Mouse (Mus musculus) hindbrain, embryonic 14.5 days (tissue): ENCODE data around the gene Kcnq2. TPM values are rescaled to one million over a fixed set of nuclear protein-coding genes. Genes with fewer than 3 reads are reported as not detected.

ENCODE experiments used
- ATAC-seq: fragments of 200-750 bp; cut with Nextera tagmentation; 2 replicates; pipeline ENCODE4 v1.8.0; 2017; ENCODE audit warnings: moderate number of reproducible peaks, mild to moderate bottlenecking, moderate TSS enrichment, moderate library complexity; ENCODE audit not compliant: low FRiP score
- DNase-seq: peaks from one replicate; pipeline ENCODE4 v3.0.0-alpha.2; 2015; ENCODE audit warnings: low spot score
- H3K27ac ChIP-seq: fragments of 300-500 bp; sonication (generic); 2 replicates; pipeline ENCODE4 v1.5.1; 2014; ENCODE audit warnings: mild to moderate bottlenecking, moderate library complexity
- H3K27me3 ChIP-seq: fragments of 300-500 bp; sonication (generic); 2 replicates; pipeline ENCODE4 v1.6.1; 2014; ENCODE audit warnings: mild to moderate bottlenecking, low read length, mixed read lengths; ENCODE audit not compliant: control insufficient read depth, insufficient read depth
- H3K36me3 ChIP-seq: fragments of 300-500 bp; sonication (generic); replicated peaks from 2 replicates; pipeline ENCODE4 v1.6.1; 2014; ENCODE audit not compliant: control insufficient read depth, insufficient read depth
- H3K4me1 ChIP-seq: fragments of 300-500 bp; sonication (generic); replicated peaks from 2 replicates; pipeline ENCODE4 v1.6.1; 2014; ENCODE audit warnings: antibody characterized with exemption, low read length, mixed read lengths; ENCODE audit not compliant: control insufficient read depth, insufficient read depth
- H3K4me2 ChIP-seq: fragments of 300-500 bp; sonication (generic); replicated peaks from 2 replicates; pipeline ENCODE4 v1.6.1; 2014; ENCODE audit warnings: mild to moderate bottlenecking, moderate library complexity
- H3K4me3 ChIP-seq: fragments of 300-500 bp; sonication (generic); replicated peaks from 2 replicates; pipeline ENCODE4 v1.5.1; 2014; ENCODE audit warnings: mild to moderate bottlenecking, low read length
- H3K9ac ChIP-seq: fragments of 300-500 bp; sonication (generic); 2 replicates; pipeline ENCODE4 v1.6.1; 2014
- H3K9me3 ChIP-seq: fragments of 300-500 bp; sonication (generic); 2 replicates; pipeline ENCODE4 v1.6.1; 2016; ENCODE audit warnings: low read length; ENCODE audit not compliant: control insufficient read depth
- WGBS: fragments of 180-500 bp; shearing (Covaris S2); extraction: QIAGEN DNeasy Blood & Tissue Kit; methylation state at CpG from one replicate; pipeline ENCODE4 v1.1.7; 2014; 5-methylcytosine and 5-hydroxymethylcytosine counted together
- polyA plus RNA-seq: library from polyadenylated mRNA; unstranded; fragments of >200 nt; fragmentation: Nextera tagmentation; extraction: Ambion mirVana; gene quantifications from 2 replicates; pipeline ENCODE4 v1.2.1, GENCODE M21; 2014

The Kcnq2 gene
- polyA plus RNA-seq, 1 experiment from 2014 or later: 55.9 TPM

DNA sequence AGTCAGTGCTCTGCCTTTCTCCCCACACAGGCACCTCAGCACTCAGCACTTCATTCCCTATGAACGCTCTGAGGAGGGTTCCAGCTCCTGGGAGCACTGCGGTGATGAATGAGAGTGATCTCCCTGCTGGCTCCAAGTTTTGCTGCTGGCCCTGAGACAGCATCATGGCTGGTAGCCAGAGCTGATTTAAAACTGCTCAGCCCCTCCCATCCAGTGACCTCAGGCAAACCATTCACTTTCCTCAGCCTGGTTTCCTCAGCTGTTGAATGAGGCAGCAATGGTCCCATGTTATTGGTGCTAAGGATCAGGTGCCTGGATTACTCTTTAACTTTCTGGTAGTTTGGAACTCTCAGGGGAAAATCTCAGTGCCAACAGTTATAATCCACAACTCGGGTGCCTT is 91.7 kb downstream of the Kcnq2 start, which contains the start of gene Chrna4:
Chrna4 (minus strand) TSS at position 110 of the 400 bp plus-strand sequence.
- Histone ChIP-seq H3K4me2 (no peak within 1 kb of the TSS), H3K36me3 (no peaks in the 10 kb centered on the region), H3K9ac (no peak within 1 kb of the TSS), H3K9me3 (no peaks in the 10 kb centered on the region), H3K27me3 (no peaks in the 10 kb centered on the region), H3K4me3 (no peak within 1 kb of the TSS), H3K4me1 (peaks cover 35% of the 10 kb centered on the region), H3K27ac (peak within 1 kb of the TSS; percentile 33)
- 32% methylated on average over 3 of the region's 3 CpGs for WGBS
- ATAC-seq: no peak
- DNase-seq: peak; percentile 66

DNA sequence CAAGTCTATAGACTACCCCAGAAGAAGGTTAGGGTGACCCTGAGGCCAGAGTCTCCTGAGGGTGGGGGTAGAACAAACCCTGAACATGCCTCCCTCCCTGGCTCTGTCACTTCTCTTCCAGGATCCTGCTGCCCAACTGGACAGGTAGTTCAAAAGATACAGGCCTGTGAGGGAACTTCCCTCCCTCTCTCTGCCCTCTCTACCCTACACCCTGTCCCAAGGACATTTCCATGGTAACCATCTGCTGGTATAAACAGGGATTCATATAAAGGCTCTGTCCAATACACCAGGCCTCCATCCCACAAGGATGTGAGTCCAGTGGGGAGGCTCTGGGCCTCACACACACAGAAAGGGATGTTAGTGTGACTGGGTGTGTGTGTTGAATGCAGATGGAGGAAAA is 92.7 kb downstream of the Kcnq2 start:
- H3K27ac ChIP-seq: peak overlapping the region; percentile 33; the same call in 1 of the 2 replicates
- no peak overlapping the region for H3K4me2 ChIP-seq
- ATAC-seq: no peak
- DNase-seq: no peak
- H3K4me3 ChIP-seq: no peak overlapping the region
- H3K4me1 ChIP-seq: peaks cover 39% of the 10 kb centered on the region
- H3K27me3 ChIP-seq: no peaks in the 10 kb centered on the region
- no peaks in the 10 kb centered on the region for H3K36me3 ChIP-seq
- no peak overlapping the region for H3K9ac ChIP-seq
- H3K9me3 ChIP-seq: no peaks in the 10 kb centered on the region

DNA sequence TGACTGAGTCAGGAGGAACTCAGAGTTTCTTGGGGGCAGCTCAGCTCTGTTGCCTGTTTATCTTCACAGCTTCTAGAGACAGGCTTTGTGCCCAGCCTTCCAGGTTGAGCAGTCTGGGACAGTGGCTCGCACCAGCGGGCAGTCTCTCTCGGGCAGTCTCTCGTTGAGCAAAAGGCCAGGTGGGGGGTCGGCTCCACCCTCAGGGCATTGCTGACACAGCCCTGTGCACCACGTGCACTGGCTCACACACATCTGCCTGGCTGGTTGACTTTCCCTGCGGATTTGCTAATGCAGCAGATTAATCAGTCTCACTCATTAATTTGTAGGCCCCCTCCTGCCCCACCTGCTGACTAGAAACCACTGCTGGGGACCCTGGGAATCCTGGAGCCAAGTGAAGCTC is 93.2 kb downstream of the Kcnq2 start:
- Histone ChIP-seq H3K27me3 (no peaks in the 10 kb centered on the region), H3K4me2 (no peak overlapping the region), H3K27ac (no peak overlapping the region), H3K4me3 (no peak overlapping the region), H3K36me3 (no peaks in the 10 kb centered on the region), H3K9ac (no peak overlapping the region), H3K9me3 (no peaks in the 10 kb centered on the region), H3K4me1 (peaks cover 40% of the 10 kb centered on the region)
- peak; percentile 36; the same call in 1 of the 2 replicates for ATAC-seq
- DNase-seq: no peak
- WGBS: 1% methylated on average over 7 of the region's 7 CpGs

DNA sequence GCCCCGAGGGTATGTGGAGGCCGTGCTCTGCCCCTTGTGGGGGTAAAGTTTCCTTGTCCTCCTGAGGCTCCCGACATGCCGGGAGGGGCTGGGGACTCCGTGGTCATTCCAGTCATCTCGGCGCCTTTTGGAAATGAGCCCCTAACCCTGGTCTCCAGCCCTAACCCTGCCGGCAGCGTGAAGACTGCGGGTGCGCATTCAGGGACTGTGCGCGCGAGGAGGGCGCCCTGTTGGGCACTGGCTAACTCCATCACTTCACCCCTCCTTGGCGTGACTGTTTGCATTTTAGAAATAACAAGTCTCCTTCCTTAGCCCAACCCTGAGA is 95.8 kb downstream of the Kcnq2 start:
- Histone ChIP-seq H3K4me1 (peaks cover 38% of the 10 kb centered on the region), H3K27ac (no peak overlapping the region), H3K36me3 (peaks cover 8% of the 10 kb centered on the region; the same call in 1 of the 2 replicates), H3K4me2 (peak overlapping the region; percentile 59), H3K27me3 (no peaks in the 10 kb centered on the region), H3K9me3 (no peaks in the 10 kb centered on the region), H3K9ac (peak overlapping the region; percentile 81), H3K4me3 (peak overlapping the region; percentile 72)
- under 1% methylated on average over 15 of the region's 16 CpGs for WGBS
- DNase-seq (no peak), ATAC-seq (no peak)

DNA sequence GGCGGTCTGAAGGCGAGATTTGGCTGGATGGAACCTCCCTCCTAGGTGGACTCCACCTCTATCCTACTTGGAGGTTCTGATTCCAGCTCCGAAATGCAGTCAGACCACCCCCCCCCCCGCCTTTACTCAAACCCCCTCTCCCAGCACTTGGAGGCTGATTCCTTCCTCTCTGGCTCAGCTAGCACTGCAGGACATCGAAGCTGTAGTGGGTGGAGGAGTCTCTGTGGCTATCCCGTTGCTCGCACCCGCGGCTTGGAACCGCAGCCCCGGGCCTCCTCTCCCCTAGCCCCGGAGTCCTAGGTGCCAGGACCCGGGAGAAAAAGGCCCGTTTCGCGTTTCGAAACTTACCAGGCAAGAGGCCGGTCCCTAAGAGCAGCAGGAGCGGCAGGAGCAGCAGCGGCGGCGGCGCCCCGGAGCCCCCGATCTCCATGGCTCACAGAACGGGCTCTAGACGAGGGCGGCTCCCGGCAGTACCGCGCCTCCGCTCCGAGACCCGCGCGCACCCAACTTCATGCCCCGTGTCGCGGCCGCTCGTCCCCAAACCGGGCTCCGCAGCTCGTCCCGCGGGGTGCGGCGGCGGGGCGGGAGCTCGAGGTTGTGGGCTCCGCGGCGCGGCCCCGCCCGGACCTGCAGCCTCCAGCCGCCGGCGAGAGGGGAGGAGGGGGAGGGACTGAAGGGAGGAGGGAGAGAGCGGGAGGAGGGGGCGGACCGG is 96.3 kb downstream of the Kcnq2 start:
- Histone ChIP-seq H3K27me3 (no peaks in the 10 kb centered on the region), H3K4me3 (peak overlapping the region; percentile 72), H3K9me3 (no peaks in the 10 kb centered on the region), H3K4me2 (peak overlapping the region; percentile 59), H3K4me1 (peaks cover 33% of the 10 kb centered on the region), H3K27ac (peak overlapping the region; percentile 33; the same call in 1 of the 2 replicates), H3K36me3 (peaks cover 11% of the 10 kb centered on the region; the same call in 1 of the 2 replicates), H3K9ac (peak overlapping the region; percentile 81)
- WGBS: under 1% methylated on average over 60 of the region's 63 CpGs
- peak; percentile 43 for DNase-seq
- peak; percentile 28; the same call in 1 of the 2 replicates for ATAC-seq

DNA sequence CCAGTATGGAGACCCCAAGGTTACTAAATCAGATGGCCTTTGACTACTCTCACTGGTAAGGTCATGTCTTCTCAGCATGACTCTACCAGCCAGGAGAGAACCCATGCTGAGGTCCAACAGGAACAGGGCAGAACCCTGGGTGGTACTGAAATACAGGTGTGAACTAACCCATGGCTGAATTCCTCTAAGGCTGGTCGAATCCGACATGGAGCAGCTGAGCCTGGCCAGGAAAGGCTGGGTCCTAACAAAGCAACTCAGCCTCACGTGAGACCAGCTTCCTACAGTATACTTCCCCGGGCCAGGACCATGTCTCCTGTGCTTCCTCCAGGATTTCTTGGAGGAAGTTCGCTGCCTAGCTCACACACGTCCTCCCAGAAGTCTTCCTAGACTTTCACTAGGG is 98.5 kb downstream of the Kcnq2 start:
- Histone ChIP-seq H3K4me3 (no peak overlapping the region), H3K9ac (no peak overlapping the region), H3K36me3 (peaks cover 22% of the 10 kb centered on the region; the same call in 1 of the 2 replicates), H3K4me2 (no peak overlapping the region), H3K4me1 (peaks cover 18% of the 10 kb centered on the region), H3K27me3 (no peaks in the 10 kb centered on the region), H3K27ac (no peak overlapping the region), H3K9me3 (no peaks in the 10 kb centered on the region)
- ATAC-seq: no peak
- no peak for DNase-seq
- WGBS: 89% methylated on average over 6 of the region's 6 CpGs

DNA sequence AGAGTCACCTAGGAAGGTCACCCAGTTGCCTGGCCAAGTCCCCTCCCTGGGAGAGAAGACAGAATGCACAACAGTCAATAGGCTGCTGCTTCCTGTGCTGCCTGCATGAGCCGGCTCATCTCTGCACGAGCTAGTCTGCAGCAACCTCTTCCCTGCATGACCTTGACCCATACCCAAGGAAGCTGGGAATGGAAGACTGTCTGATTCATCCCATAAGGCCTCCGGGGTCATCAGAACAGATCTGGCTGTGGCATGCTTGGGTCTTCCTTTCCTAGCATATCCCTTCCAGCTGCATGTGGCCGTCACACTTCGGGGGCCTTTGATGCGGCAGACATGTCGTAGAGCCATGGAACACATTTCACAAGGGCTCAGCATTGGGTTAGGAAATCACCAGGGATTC is 99.9 kb downstream of the Kcnq2 start:
- peaks cover 22% of the 10 kb centered on the region; the same call in 1 of the 2 replicates for H3K36me3 ChIP-seq
- peaks cover 15% of the 10 kb centered on the region; the same call in 1 of the 2 replicates for H3K4me1 ChIP-seq
- DNase-seq (no peak), ATAC-seq (no peak)
- H3K4me3 ChIP-seq: no peak overlapping the region
- no peaks in the 10 kb centered on the region for H3K9me3 ChIP-seq
- no peak overlapping the region for H3K9ac ChIP-seq
- H3K4me2 ChIP-seq: no peak overlapping the region
- no peaks in the 10 kb centered on the region for H3K27me3 ChIP-seq
- WGBS: 84% methylated on average over 7 of the region's 7 CpGs
- H3K27ac ChIP-seq: no peak overlapping the region

DNA sequence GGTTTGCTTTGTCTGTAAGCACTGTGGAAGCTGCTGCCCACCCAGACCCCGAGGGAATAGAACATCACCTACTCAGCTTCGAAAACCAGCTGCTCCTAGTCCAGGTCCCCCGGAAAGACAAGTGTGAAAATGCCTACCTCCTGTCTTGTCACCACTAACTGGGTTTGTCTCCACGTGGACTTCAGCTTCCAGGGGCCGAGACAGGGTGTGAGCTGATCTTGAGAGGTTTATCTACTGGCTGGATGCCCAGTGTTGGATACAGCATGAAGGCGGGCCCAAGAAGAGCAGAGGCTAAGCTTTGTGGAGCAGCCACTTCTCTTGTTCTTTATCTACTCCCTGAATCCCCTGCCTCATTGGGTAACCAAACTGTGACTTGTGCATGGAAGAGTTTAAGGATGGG is 101.8 kb downstream of the Kcnq2 start:
- Histone ChIP-seq H3K4me2 (no peak overlapping the region), H3K36me3 (peaks cover 28% of the 10 kb centered on the region; the same call in 1 of the 2 replicates), H3K27me3 (no peaks in the 10 kb centered on the region), H3K27ac (no peak overlapping the region), H3K9me3 (no peaks in the 10 kb centered on the region), H3K9ac (no peak overlapping the region), H3K4me3 (no peak overlapping the region), H3K4me1 (peaks cover 8% of the 10 kb centered on the region; the same call in 1 of the 2 replicates)
- ATAC-seq (no peak), DNase-seq (no peak)
- WGBS: 61% methylated on average over 6 of the region's 6 CpGs

DNA sequence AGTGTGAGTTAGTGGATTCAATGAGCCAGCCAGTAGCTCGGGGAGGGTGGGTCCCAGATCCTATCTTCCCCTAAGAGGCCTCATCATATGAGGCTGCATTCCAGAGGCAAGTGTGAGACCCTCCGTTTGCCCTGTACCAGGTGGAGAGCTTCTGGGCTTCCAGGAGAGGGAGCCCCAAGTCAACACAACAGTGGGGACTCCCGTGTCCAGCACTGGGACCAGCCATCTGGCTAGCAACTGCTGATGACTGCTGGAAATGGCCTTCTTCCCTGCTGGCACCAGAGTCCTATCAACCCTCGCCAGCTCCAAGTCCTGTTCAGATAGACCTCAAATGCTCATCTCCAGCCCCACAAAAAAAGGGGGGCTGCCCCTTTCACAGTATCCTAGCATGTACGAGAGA is 102.7 kb downstream of the Kcnq2 start:
- DNase-seq (no peak), ATAC-seq (no peak)
- Histone ChIP-seq H3K27me3 (no peaks in the 10 kb centered on the region), H3K4me2 (no peak overlapping the region), H3K4me3 (no peak overlapping the region), H3K27ac (no peak overlapping the region), H3K4me1 (peaks cover 4% of the 10 kb centered on the region; the same call in 1 of the 2 replicates), H3K9me3 (no peaks in the 10 kb centered on the region), H3K9ac (no peak overlapping the region), H3K36me3 (peaks cover 36% of the 10 kb centered on the region)
- WGBS: 54% methylated on average over 5 of the region's 5 CpGs
